Mouse (Mus musculus): ENCODE data around the gene Emx1.
"Not testable (repeated sequence)": the region's sequence is repeated elsewhere in the genome, so short reads cannot be mapped to it uniquely, and the experiment has no call there.

The Emx1 gene

GRCm38 (mm10) chr6:85187340-85188211 is at the start of gene Emx1:
Gene Emx1, plus strand, starts transcription at chr6:85187438.
- peaks cover 89% of the 10 kb centered on the region for H3K27me3 ChIP-seq (ENCODE audit: insufficient read depth, low read length)
- peaks cover 44% of the 10 kb centered on the region for H3K4me1 ChIP-seq (replicated peaks; ENCODE audit: low read depth, low read length)
- TF ChIP-seq POU5F1 (IDR thresholded peaks at IDR 0.05; ENCODE audit: borderline replicate concordance, low read length) (no peak), NANOG (IDR thresholded peaks at IDR 0.05; ENCODE audit: borderline replicate concordance, low read length) (no peak), CTCF (conservative IDR thresholded peaks at IDR 0.05; ENCODE audit: low read length) (no peak)
- no peaks in the 10 kb centered on the region for H3K36me3 ChIP-seq (ENCODE audit: insufficient read depth, low read length)
- H3K9me3 ChIP-seq (ENCODE audit: low read length) = no peaks in the 10 kb centered on the region
- H3K4me3 ChIP-seq (replicated peaks; ENCODE audit: low read length) = peak within 1 kb of the TSS; percentile 72

DNA sequence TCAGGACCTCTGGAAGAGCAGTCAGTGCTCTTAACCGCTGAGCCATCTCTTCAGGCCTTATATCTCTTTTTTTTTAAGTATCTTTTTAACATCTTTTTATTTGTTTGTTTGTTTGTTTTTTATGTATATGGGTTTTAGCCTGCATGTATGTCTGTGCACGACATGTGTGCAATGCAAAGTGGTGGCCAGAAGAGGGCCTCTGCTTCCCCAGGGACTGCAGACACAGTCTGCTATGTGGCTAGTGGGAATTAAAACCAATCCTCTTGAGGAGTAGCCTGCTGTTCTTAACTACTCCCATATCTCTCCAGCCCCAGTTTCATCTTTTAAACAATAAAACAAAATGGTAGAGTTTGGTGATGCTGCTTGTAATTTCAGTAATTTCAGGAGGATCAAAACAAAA is 47.7 kb upstream of the Emx1 start:
- Histone ChIP-seq H3K4me1 (replicated peaks; ENCODE audit: low read depth, low read length) (peaks cover 21% of the 10 kb centered on the region), H3K4me3 (replicated peaks; ENCODE audit: low read length) (no peak overlapping the region), H3K9me3 (ENCODE audit: low read length) (no peaks in the 10 kb centered on the region), H3K36me3 (ENCODE audit: insufficient read depth, low read length) (peaks cover 12% of the 10 kb centered on the region), H3K27me3 (ENCODE audit: insufficient read depth, low read length) (peaks cover 7% of the 10 kb centered on the region; the same call in 1 of the 2 replicates)
- TF ChIP-seq NANOG (IDR thresholded peaks at IDR 0.05; ENCODE audit: borderline replicate concordance, low read length) (no peak), CTCF (conservative IDR thresholded peaks at IDR 0.05; ENCODE audit: low read length) (peak; percentile 33)

- not testable (repeated sequence) for H3K36me3 ChIP-seq (ENCODE audit: insufficient read depth, low read length); H3K9me3 ChIP-seq (ENCODE audit: low read length); H3K4me3 ChIP-seq (replicated peaks; ENCODE audit: low read length)
- peaks cover 21% of the 10 kb centered on the region for H3K4me1 ChIP-seq (replicated peaks; ENCODE audit: low read depth, low read length)
- peaks cover 19% of the 10 kb centered on the region for H3K27me3 ChIP-seq (ENCODE audit: insufficient read depth, low read length)
- peak; percentile 51 for TF ChIP-seq CTCF (conservative IDR thresholded peaks at IDR 0.05; ENCODE audit: low read length)
These were observed 46.2 kb upstream of the Emx1 start for GRCm38 (mm10) chr6:85141013-85141412.

DNA sequence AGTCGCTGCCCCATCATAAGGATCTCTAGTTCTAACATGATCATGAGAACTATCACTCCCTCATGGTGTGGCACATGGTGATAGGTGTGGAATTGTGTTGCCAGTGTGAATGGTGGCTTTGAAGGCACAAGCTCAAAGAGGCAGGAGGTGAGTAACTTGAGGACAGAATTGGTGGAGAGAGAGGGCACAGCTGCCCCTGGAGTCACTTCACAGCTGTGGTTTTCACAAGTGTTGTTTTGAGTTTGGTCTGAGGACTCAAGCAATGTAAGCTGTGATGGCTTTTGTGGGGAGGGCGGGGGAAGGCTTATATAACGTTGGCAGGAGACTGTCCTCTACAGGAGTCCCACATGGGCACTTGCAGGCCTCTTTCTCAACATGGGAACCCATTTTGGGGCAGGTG is 42.8 kb upstream of the Emx1 start:
- no peaks in the 10 kb centered on the region for H3K36me3 ChIP-seq (ENCODE audit: insufficient read depth, low read length)
- no peak overlapping the region for H3K4me3 ChIP-seq (replicated peaks; ENCODE audit: low read length)
- H3K9me3 ChIP-seq (ENCODE audit: low read length) = no peaks in the 10 kb centered on the region
- peaks cover 21% of the 10 kb centered on the region for H3K27me3 ChIP-seq (ENCODE audit: insufficient read depth, low read length)
- peaks cover 22% of the 10 kb centered on the region for H3K4me1 ChIP-seq (replicated peaks; ENCODE audit: low read depth, low read length)
- TF ChIP-seq CTCF (conservative IDR thresholded peaks at IDR 0.05; ENCODE audit: low read length) = no peak
- no peak for TF ChIP-seq NANOG (IDR thresholded peaks at IDR 0.05; ENCODE audit: borderline replicate concordance, low read length)

DNA sequence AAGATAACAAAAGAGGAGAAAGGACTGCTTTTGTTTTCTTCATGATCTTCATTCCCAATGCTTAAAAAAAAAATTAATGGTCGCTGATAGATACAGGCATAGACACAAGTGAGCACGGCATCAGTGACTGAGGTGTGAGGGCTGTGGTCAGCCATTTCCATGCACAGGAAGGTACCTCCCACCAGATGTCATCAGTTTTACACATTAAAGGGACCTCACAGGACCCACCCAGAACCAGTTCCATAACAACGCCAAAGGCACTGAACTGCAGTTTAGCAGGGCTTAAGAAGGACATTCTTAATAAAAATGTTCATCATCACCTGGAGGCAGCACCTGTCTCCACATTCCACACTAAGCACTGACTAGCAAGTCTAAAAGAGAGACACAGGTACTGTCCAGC is 39.6 kb upstream of the Emx1 start:
- H3K27me3 ChIP-seq (ENCODE audit: insufficient read depth, low read length) = peaks cover 21% of the 10 kb centered on the region
- H3K36me3 ChIP-seq (ENCODE audit: insufficient read depth, low read length) = no peaks in the 10 kb centered on the region
- H3K4me3 ChIP-seq (replicated peaks; ENCODE audit: low read length) = no peak overlapping the region
- TF ChIP-seq POU5F1 (IDR thresholded peaks at IDR 0.05; ENCODE audit: borderline replicate concordance, low read length) (no peak), CTCF (conservative IDR thresholded peaks at IDR 0.05; ENCODE audit: low read length) (no peak), NANOG (IDR thresholded peaks at IDR 0.05; ENCODE audit: borderline replicate concordance, low read length) (no peak)
- peaks cover 19% of the 10 kb centered on the region for H3K4me1 ChIP-seq (replicated peaks; ENCODE audit: low read depth, low read length)
- peaks cover 9% of the 10 kb centered on the region for H3K9me3 ChIP-seq (ENCODE audit: low read length)

GRCm38 (mm10) chr6:85150386-85150785 is 36.9 kb upstream of the Emx1 start:
- TF ChIP-seq NANOG (IDR thresholded peaks at IDR 0.05; ENCODE audit: borderline replicate concordance, low read length) (no peak), POU5F1 (IDR thresholded peaks at IDR 0.05; ENCODE audit: borderline replicate concordance, low read length) (no peak), CTCF (conservative IDR thresholded peaks at IDR 0.05; ENCODE audit: low read length) (no peak)
- H3K9me3 ChIP-seq (ENCODE audit: low read length) = peaks cover 10% of the 10 kb centered on the region
- no peaks in the 10 kb centered on the region for H3K36me3 ChIP-seq (ENCODE audit: insufficient read depth, low read length)
- H3K4me1 ChIP-seq (replicated peaks; ENCODE audit: low read depth, low read length) = peaks cover 29% of the 10 kb centered on the region
- no peak overlapping the region for H3K4me3 ChIP-seq (replicated peaks; ENCODE audit: low read length)
- peaks cover 14% of the 10 kb centered on the region for H3K27me3 ChIP-seq (ENCODE audit: insufficient read depth, low read length)

DNA sequence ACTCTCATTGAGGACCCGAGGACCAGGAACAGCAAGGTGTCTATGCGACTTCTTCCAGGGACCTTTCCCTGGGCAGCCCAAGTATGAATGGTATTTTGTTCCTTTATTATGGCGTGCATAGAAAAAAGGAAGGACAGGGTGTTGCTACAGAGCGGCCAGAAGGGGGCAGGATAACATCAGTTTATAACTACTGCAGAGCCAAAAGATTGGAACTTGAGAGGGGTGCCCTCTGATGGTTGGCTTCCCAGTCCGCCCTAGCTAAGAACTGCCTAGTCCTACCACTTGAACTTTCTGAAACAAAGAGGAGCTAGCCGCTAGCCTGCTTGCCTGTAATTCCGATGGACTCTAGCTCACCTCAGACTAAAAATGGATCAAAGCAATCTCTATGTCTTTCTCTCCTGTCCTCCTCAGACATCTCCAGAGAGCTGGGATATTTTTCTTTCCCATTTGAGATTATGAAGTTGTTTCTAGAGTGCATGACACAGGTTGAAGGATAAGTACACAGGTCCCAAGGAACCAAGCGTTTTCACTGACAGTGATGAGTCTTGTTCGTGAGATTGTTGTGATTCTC is 33.2 kb upstream of the Emx1 start:
- Histone ChIP-seq H3K9me3 (ENCODE audit: low read length) (peaks cover 10% of the 10 kb centered on the region), H3K27me3 (ENCODE audit: insufficient read depth, low read length) (peaks cover 8% of the 10 kb centered on the region; the same call in 1 of the 2 replicates), H3K4me3 (replicated peaks; ENCODE audit: low read length) (no peak overlapping the region), H3K4me1 (replicated peaks; ENCODE audit: low read depth, low read length) (peaks cover 16% of the 10 kb centered on the region), H3K36me3 (ENCODE audit: insufficient read depth, low read length) (no peaks in the 10 kb centered on the region)
- TF ChIP-seq CTCF (conservative IDR thresholded peaks at IDR 0.05; ENCODE audit: low read length) = peak; percentile 52
- TF ChIP-seq POU5F1 (IDR thresholded peaks at IDR 0.05; ENCODE audit: borderline replicate concordance, low read length) = no peak
- no peak for TF ChIP-seq NANOG (IDR thresholded peaks at IDR 0.05; ENCODE audit: borderline replicate concordance, low read length)

- peaks cover 8% of the 10 kb centered on the region; the same call in 1 of the 2 replicates for H3K27me3 ChIP-seq (ENCODE audit: insufficient read depth, low read length)
- peak overlapping the region; percentile 79 for H3K4me3 ChIP-seq (replicated peaks; ENCODE audit: low read length)
- H3K4me1 ChIP-seq (replicated peaks; ENCODE audit: low read depth, low read length) = peaks cover 24% of the 10 kb centered on the region
- no peak for TF ChIP-seq POU5F1 (IDR thresholded peaks at IDR 0.05; ENCODE audit: borderline replicate concordance, low read length)
- TF ChIP-seq NANOG (IDR thresholded peaks at IDR 0.05; ENCODE audit: borderline replicate concordance, low read length) = no peak
- TF ChIP-seq CTCF (conservative IDR thresholded peaks at IDR 0.05; ENCODE audit: low read length) = peak; percentile 32
- H3K9me3 ChIP-seq (ENCODE audit: low read length) = peaks cover 10% of the 10 kb centered on the region
- no peaks in the 10 kb centered on the region for H3K36me3 ChIP-seq (ENCODE audit: insufficient read depth, low read length)
These were observed 32.2 kb upstream of the Emx1 start for GRCm38 (mm10) chr6:85154861-85155528.

DNA sequence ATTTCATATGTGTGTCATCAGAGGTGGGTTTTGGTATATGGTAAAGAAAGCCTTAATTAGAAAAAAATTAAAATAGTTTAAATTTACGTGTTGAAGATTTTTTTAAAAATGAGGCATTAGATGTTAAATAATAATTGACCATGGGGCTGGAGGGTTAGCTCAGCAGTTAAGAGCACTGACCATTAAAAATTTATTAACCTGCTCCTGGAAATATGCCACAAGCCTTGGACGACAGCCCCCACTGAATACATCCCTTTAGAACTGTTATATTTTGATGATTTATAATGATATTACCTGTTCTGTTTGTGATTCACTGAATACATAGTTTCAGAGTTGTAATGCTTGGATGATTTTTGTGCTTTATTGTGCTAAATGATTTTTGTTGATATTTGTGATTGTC is 30.7 kb upstream of the Emx1 start:
- H3K4me3 ChIP-seq (replicated peaks; ENCODE audit: low read length); H3K36me3 ChIP-seq (ENCODE audit: insufficient read depth, low read length); H3K27me3 ChIP-seq (ENCODE audit: insufficient read depth, low read length): not testable (repeated sequence)
- peaks cover 10% of the 10 kb centered on the region for H3K9me3 ChIP-seq (ENCODE audit: low read length)
- peaks cover 25% of the 10 kb centered on the region for H3K4me1 ChIP-seq (replicated peaks; ENCODE audit: low read depth, low read length)
